Mouse (Mus musculus): ENCODE results near the gene Acot8. TPM values are rescaled to one million over a fixed set of nuclear protein-coding genes. Genes with fewer than 3 reads are reported as not detected.

Acot8 gene
- total RNA-seq (2014; rRNA removed) (17.4 and 23.0 TPM in 2 replicates), polyA plus RNA-seq (2015; fragmentation: Nextera tagmentation; extraction: Ambion mirVana) (13.7 and 17.1 TPM in 2 replicates)

DNA sequence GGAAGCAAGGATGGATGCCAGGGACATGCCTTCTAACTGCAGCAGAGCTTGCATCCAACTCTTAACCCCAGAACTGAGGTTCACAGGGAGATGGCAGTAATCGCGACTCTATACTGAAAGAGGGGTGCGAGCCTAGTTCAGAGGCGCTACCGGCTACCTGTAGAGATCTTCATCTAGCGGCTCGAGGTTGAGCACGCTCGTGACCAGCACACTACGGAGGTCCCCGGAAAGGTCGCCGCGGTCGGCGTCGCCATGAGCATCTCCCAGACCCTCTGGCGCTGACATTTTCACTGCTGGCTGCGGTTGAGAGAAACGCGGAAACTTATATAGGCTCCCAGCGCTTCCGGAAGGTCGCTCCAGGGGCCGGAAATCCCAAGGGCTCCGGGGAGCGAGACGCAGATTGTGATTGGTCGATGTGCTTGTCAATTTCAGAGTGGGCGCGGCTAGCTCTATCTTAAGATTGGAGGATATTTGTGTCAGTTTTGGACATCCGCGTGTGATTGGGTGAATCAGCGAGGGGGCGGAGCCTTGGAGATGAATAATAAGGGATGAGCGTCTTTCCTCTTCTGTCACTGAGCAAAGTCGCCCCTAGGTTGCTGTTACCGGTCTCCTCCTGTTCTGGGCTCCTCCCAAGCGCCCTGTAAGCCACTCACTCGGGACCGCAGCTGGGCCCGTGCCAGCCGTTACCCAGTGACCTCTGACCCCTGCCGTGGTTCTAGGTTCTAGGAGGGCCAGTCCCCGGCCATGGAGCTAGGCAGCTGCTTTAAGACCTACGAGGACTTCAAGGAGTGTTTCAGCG, at the start of gene Acot8, which contains the start of gene Zswim3:
Gene Acot8, minus strand, starts transcription at position 350 of the 799 bp plus-strand sequence.
Gene Zswim3, plus strand, starts transcription at position 566 of the 799 bp plus-strand sequence.
- peaks cover 11% of the 10 kb centered on the region for H3K36me3 ChIP-seq (ENCODE audit: insufficient read depth)
- H3K4me2 ChIP-seq (ENCODE audit: low read depth) = peak within 1 kb of the TSS; percentile 67
- 1% methylated on average over 47 of the region's 47 CpGs for WGBS
- peak; percentile 98 for ATAC-seq
- H3K9ac ChIP-seq = peak within 1 kb of the TSS; percentile 71
- TF ChIP-seq CTCF (IDR thresholded peaks at IDR 0.05; ENCODE audit: low read depth) = 0 out of 2 replicates have a peak, but pooled peaks have one; percentile 15
- peak; percentile 99 for DNase-seq
- no peaks in the 10 kb centered on the region for H3K9me3 ChIP-seq (ENCODE audit: low read length)
- H3K4me1 ChIP-seq (ENCODE audit: insufficient read depth) = 0 out of 2 replicates have a peak, but pooled peaks cover 4% of the 10 kb centered on the region
- H3K27me3 ChIP-seq (ENCODE audit: insufficient read depth, low read length) = no peaks in the 10 kb centered on the region
- peak within 1 kb of the TSS; percentile 53 for H3K4me3 ChIP-seq (ENCODE audit: low read depth, low read length)
- H3K27ac ChIP-seq (ENCODE audit: low read depth, low read length) = peak within 1 kb of the TSS; percentile 85

GRCm38 (mm10) chr2:164850061-164850460, 45.4 kb upstream of the Acot8 start:
- no peak for TF ChIP-seq CTCF (IDR thresholded peaks at IDR 0.05; ENCODE audit: low read depth)
- ATAC-seq (no peak), DNase-seq (no peak)
- no peak overlapping the region for H3K27ac ChIP-seq (ENCODE audit: low read depth, low read length)
- H3K9ac ChIP-seq = no peak overlapping the region
- H3K36me3 ChIP-seq (ENCODE audit: insufficient read depth) = no peaks in the 10 kb centered on the region
- no peaks in the 10 kb centered on the region for H3K9me3 ChIP-seq (ENCODE audit: low read length)
- 85% methylated on average over 8 of the region's 8 CpGs for WGBS
- no peaks in the 10 kb centered on the region for H3K4me1 ChIP-seq (ENCODE audit: insufficient read depth)
- H3K4me3 ChIP-seq (ENCODE audit: low read depth, low read length) = no peak overlapping the region
- no peak overlapping the region for H3K4me2 ChIP-seq (ENCODE audit: low read depth)
- H3K27me3 ChIP-seq (ENCODE audit: insufficient read depth, low read length) = no peaks in the 10 kb centered on the region; the same call in 1 of the 2 replicates

- Histone ChIP-seq H3K36me3 (ENCODE audit: insufficient read depth) (no peaks in the 10 kb centered on the region), H3K27me3 (ENCODE audit: insufficient read depth, low read length) (no peaks in the 10 kb centered on the region), H3K9me3 (ENCODE audit: low read length) (no peaks in the 10 kb centered on the region), H3K9ac (no peak overlapping the region), H3K4me1 (ENCODE audit: insufficient read depth) (no peaks in the 10 kb centered on the region), H3K4me3 (ENCODE audit: low read depth, low read length) (no peak overlapping the region), H3K4me2 (ENCODE audit: low read depth) (no peak overlapping the region), H3K27ac (ENCODE audit: low read depth, low read length) (no peak overlapping the region)
- ATAC-seq (no peak), DNase-seq (no peak)
- TF ChIP-seq CTCF (IDR thresholded peaks at IDR 0.05; ENCODE audit: low read depth) = peak; percentile 49; the same call in 1 of the 2 replicates
- WGBS = 59% methylated on average over 3 of the region's 3 CpGs
These were observed 41.1 kb upstream of the Acot8 start for GRCm38 (mm10) chr2:164845782-164846181.

DNA sequence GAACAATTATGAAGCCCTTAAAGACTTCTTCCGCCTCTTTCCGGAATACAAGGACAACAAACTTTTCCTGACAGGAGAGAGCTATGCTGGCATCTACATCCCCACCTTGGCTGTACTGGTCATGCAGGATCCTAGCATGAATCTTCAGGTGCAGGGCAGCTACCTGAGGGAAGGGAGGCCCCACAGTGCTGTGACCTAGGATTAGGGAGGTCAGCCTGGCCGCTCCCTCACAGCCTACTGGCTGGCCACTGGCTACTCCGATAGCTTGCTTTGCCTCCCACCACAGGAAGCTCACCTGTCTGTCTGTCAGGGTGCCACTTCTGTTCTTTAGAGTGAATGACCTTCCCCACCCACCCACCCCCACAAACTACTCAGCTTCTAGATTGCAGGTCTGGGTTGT, 30.5 kb upstream of the Acot8 start:
- Histone ChIP-seq H3K9ac (no peak overlapping the region), H3K4me3 (ENCODE audit: low read depth, low read length) (no peak overlapping the region), H3K27me3 (ENCODE audit: insufficient read depth, low read length) (no peaks in the 10 kb centered on the region), H3K27ac (ENCODE audit: low read depth, low read length) (no peak overlapping the region), H3K9me3 (ENCODE audit: low read length) (no peaks in the 10 kb centered on the region), H3K4me2 (ENCODE audit: low read depth) (no peak overlapping the region), H3K4me1 (ENCODE audit: insufficient read depth) (peaks cover 11% of the 10 kb centered on the region; the same call in 1 of the 2 replicates), H3K36me3 (ENCODE audit: insufficient read depth) (peaks cover 34% of the 10 kb centered on the region)
- DNase-seq (no peak), ATAC-seq (no peak)
- WGBS = 97% methylated on average over 4 of the region's 4 CpGs
- TF ChIP-seq CTCF (IDR thresholded peaks at IDR 0.05; ENCODE audit: low read depth) = no peak

DNA sequence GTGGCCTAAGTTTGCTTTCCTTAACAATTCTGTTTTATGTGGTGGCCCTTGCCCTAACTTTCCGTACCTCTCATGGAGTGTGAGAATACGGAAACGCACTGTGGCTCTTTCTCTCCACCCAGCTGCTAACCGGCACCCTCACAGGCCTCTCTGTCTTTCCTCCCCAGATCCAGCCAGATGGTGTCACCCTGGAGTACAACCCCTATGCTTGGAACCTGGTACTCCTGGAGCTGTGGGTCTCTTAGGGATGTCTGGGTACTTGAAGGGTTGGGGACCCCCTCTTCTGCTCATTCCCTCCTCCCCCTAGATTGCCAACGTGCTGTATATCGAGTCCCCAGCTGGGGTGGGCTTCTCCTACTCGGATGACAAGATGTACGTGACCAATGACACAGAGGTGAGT, 29.8 kb upstream of the Acot8 start:
- Histone ChIP-seq H3K4me1 (ENCODE audit: insufficient read depth) (peaks cover 11% of the 10 kb centered on the region; the same call in 1 of the 2 replicates), H3K4me2 (ENCODE audit: low read depth) (peak overlapping the region; percentile 98), H3K9ac (peak overlapping the region; percentile 70), H3K36me3 (ENCODE audit: insufficient read depth) (peaks cover 28% of the 10 kb centered on the region), H3K27me3 (ENCODE audit: insufficient read depth, low read length) (no peaks in the 10 kb centered on the region), H3K9me3 (ENCODE audit: low read length) (no peaks in the 10 kb centered on the region), H3K4me3 (ENCODE audit: low read depth, low read length) (peak overlapping the region; percentile 64), H3K27ac (ENCODE audit: low read depth, low read length) (no peak overlapping the region)
- TF ChIP-seq CTCF (IDR thresholded peaks at IDR 0.05; ENCODE audit: low read depth) = peak; percentile 11; the same call in 1 of the 2 replicates
- WGBS = 46% methylated on average over 8 of the region's 8 CpGs
- DNase-seq (no peak), ATAC-seq (no peak)

- Histone ChIP-seq H3K4me1 (ENCODE audit: insufficient read depth) (peaks cover 11% of the 10 kb centered on the region; the same call in 1 of the 2 replicates), H3K27me3 (ENCODE audit: insufficient read depth, low read length) (no peaks in the 10 kb centered on the region)
- peak; percentile 96 for DNase-seq
These were observed 28.8 kb upstream of the Acot8 start, which contains the start of gene Neurl2 for GRCm38 (mm10) chr2:164833314-164833959. Gene Neurl2 (minus strand): TSS chr2:164833456.

More at GRCm38 (mm10) chr2:164833314-164833959, 28.8 kb upstream of the Acot8 start, which contains the start of gene Neurl2:
- WGBS = 2% methylated on average over 31 of the region's 31 CpGs
- Histone ChIP-seq H3K4me3 (ENCODE audit: low read depth, low read length) (peak within 1 kb of the TSS; percentile 64), H3K27ac (ENCODE audit: low read depth, low read length) (peak within 1 kb of the TSS; percentile 87), H3K4me2 (ENCODE audit: low read depth) (peak within 1 kb of the TSS; percentile 98), H3K9ac (peak within 1 kb of the TSS; percentile 70), H3K36me3 (ENCODE audit: insufficient read depth) (peaks cover 18% of the 10 kb centered on the region; the same call in 1 of the 2 replicates), H3K9me3 (ENCODE audit: low read length) (no peaks in the 10 kb centered on the region)
- ATAC-seq = peak; percentile 77
- peak; percentile 24; the same call in 1 of the 2 replicates for TF ChIP-seq CTCF (IDR thresholded peaks at IDR 0.05; ENCODE audit: low read depth)

Measured in forebrain, postnatal 0 days (tissue).